In the genomic region with DNA sequence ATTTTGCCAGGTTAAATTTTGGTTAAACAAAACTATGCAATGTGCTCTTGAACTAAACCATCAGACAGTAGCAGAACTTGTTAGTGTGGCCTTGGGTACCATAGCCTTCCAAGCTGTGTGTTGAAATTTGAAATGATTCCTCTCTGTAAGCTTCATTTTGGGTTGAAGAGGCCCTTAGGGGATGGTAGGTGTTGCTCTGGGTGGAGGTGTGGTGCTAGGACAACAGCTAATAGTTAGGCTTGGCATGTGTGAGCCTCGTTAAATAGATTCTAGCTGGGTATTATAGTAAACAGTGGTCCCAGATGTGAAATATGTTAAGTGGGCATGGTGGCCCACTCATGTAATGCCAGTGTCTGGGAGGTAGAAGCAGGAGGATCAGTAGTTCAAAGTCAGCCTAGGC, we compare ENCODE assay signal across 8 mouse cellular contexts. TPM values are rescaled to one million over a fixed set of nuclear protein-coding genes. Genes with fewer than 3 reads are reported as not detected.
DNase-seq lines count a peak whose midpoint lies in the region; ATAC-seq and TF ChIP-seq lines count a peak whose summit lies in the region.
"Had no signal": no experiment of that assay in that cellular context is flagged by ENCODE, and none has a peak within 500 bp of the region (broad histone marks: within the 10 kb centered on the region; RNA-seq: fewer than 3 reads in every experiment).

No protein-coding gene starts in this region.

- H3K27ac ChIP-seq in lung, embryonic 15.5 days: no peak overlapping the region; the same call in 1 of the 2 replicates
- peak overlapping the region; percentile 75; the same call in 1 of the 2 replicates for H3K27ac ChIP-seq in embryonic fibroblast, embryonic 13.5 days (ENCODE audit: insufficient read depth, low read length)
- peak overlapping the region; percentile 93 for H3K27ac ChIP-seq in limb, embryonic 10.5 days
- H3K27ac ChIP-seq in stomach, embryonic 14.5 days (ENCODE audit: low read length): no peak overlapping the region

- no peak for TF ChIP-seq POLR2A in embryonic fibroblast, embryonic 13.5 days (IDR thresholded peaks at IDR 0.05; ENCODE audit: low read depth, low read length)

- ATAC-seq in lung, embryonic 15.5 days (ENCODE audit: borderline replicate concordance, extremely low read depth, low FRiP score, low TSS enrichment): no peak
- ATAC-seq in stomach, embryonic 14.5 days (ENCODE audit: insufficient number of reproducible peaks, insufficient read depth, low FRiP score, low read depth): no peak

- WGBS in lung, embryonic 15.5 days: 23% methylated on average over 1 of the region's 1 CpGs
- 46% methylated on average over 1 of the region's 1 CpGs for WGBS in limb, embryonic 10.5 days
- 27% methylated on average over 1 of the region's 1 CpGs for WGBS in stomach, embryonic 14.5 days

- no peaks in the 10 kb centered on the region for H3K27me3 ChIP-seq in lung, embryonic 15.5 days
- H3K27me3 ChIP-seq in limb, embryonic 10.5 days (ENCODE audit: low read depth, poor library complexity, severe bottlenecking): no peaks in the 10 kb centered on the region
- H3K27me3 ChIP-seq in stomach, embryonic 14.5 days (ENCODE audit: control insufficient read depth, insufficient read depth, low read length): no peaks in the 10 kb centered on the region

- no peaks in the 10 kb centered on the region for H3K9me3 ChIP-seq in lung, embryonic 15.5 days
- no peaks in the 10 kb centered on the region for H3K9me3 ChIP-seq in limb, embryonic 10.5 days (replicated peaks)
- no peaks in the 10 kb centered on the region for H3K9me3 ChIP-seq in stomach, embryonic 14.5 days (ENCODE audit: control insufficient read depth, low read depth, low read length)

- peak overlapping the region; percentile 81 for H3K4me2 ChIP-seq in lung, embryonic 15.5 days
- peak overlapping the region; percentile 93 for H3K4me2 ChIP-seq in stomach, embryonic 14.5 days (replicated peaks; ENCODE audit: low read depth, low read length)

- no peak for DNase-seq in lung, adult 18-20 months
- DNase-seq in limb, embryonic 10.5 days (ENCODE audit: low spot score): no peak
- no peak for DNase-seq in left cerebral cortex, postnatal 10 days (ENCODE audit: extremely low spot score in 1 of 2, low spot score in 2 of 2)
- DNase-seq in retina, postnatal 1 day: no peak
- DNase-seq: lung, postnatal 10 days had no signal

- peaks cover 41% of the 10 kb centered on the region for H3K36me3 ChIP-seq in lung, embryonic 15.5 days
- peaks cover 49% of the 10 kb centered on the region for H3K36me3 ChIP-seq in limb, embryonic 10.5 days
- H3K36me3 ChIP-seq in stomach, embryonic 14.5 days (ENCODE audit: control insufficient read depth, insufficient read depth, low read length): peaks cover 47% of the 10 kb centered on the region

- H3K4me1 ChIP-seq in lung, embryonic 15.5 days: peaks cover 29% of the 10 kb centered on the region
- peaks cover 14% of the 10 kb centered on the region for H3K4me1 ChIP-seq in embryonic fibroblast, embryonic 13.5 days (ENCODE audit: control insufficient read depth, insufficient read depth, low read length)
- peaks cover 9% of the 10 kb centered on the region for H3K4me1 ChIP-seq in limb, embryonic 10.5 days
- H3K4me1 ChIP-seq in stomach, embryonic 14.5 days (ENCODE audit: control insufficient read depth, insufficient read depth, low read length): peaks cover 9% of the 10 kb centered on the region; the same call in 1 of the 2 replicates

- no peak for TF ChIP-seq CTCF in embryonic fibroblast, embryonic 13.5 days (IDR thresholded peaks at IDR 0.05; ENCODE audit: borderline replicate concordance, insufficient read depth, low read length)

- H3K4me3 ChIP-seq in lung, embryonic 15.5 days: peak overlapping the region; percentile 77
- peak overlapping the region; percentile 94 for H3K4me3 ChIP-seq in embryonic fibroblast, embryonic 13.5 days (ENCODE audit: insufficient read depth, low read length)
- H3K4me3 ChIP-seq in limb, embryonic 10.5 days: peak overlapping the region; percentile 82
- peak overlapping the region; percentile 80 for H3K4me3 ChIP-seq in stomach, embryonic 14.5 days (ENCODE audit: low read depth, low read length)

- intact Hi-C loops in left cerebral cortex, postnatal 10 days (cut with DNase I): no loop called here

- H3K9ac ChIP-seq in lung, embryonic 15.5 days: peak overlapping the region; percentile 79
- peak overlapping the region; percentile 82 for H3K9ac ChIP-seq in stomach, embryonic 14.5 days (replicated peaks; ENCODE audit: low read depth, low read length)

RNA-seq across cellular contexts. Expression of a gene that starts 1.1 kb away (rescaled TPM):
- 687 and 756 TPM in 2 replicates for polyA plus RNA-seq in lung, embryonic 15.5 days (2015; fragmentation: Nextera tagmentation; extraction: Ambion mirVana)
- 978 and 1,034 TPM in 2 replicates for polyA plus RNA-seq in embryonic fibroblast, embryonic 13.5 days (2011; ENCODE audit: insufficient read length, low read depth, missing spikeins)
- polyA plus RNA-seq in limb, embryonic 10.5 days (2016; fragmentation: Nextera tagmentation; extraction: Ambion mirVana): 711 and 800 TPM in 2 replicates
- 885 and 926 TPM in 2 replicates for polyA plus RNA-seq in stomach, embryonic 14.5 days (2014; fragmentation: Nextera tagmentation; extraction: Ambion mirVana)
- total RNA-seq in left cerebral cortex, postnatal 10 days (2021): 100 to 1,000 TPM; 397 to 401 TPM

RNA-seq across cellular contexts. Expression of a gene that starts 6.5 kb away (rescaled TPM):
- polyA plus RNA-seq in lung, embryonic 15.5 days (2015; fragmentation: Nextera tagmentation; extraction: Ambion mirVana): 17.9 and 18.2 TPM in 2 replicates
- 15.5 and 15.9 TPM in 2 replicates for polyA plus RNA-seq in embryonic fibroblast, embryonic 13.5 days (2011; ENCODE audit: insufficient read length, low read depth, missing spikeins)
- polyA plus RNA-seq in limb, embryonic 10.5 days (2016; fragmentation: Nextera tagmentation; extraction: Ambion mirVana): 16.0 and 19.2 TPM in 2 replicates
- 20.9 and 22.3 TPM in 2 replicates for polyA plus RNA-seq in stomach, embryonic 14.5 days (2014; fragmentation: Nextera tagmentation; extraction: Ambion mirVana)
- 10 to 100 TPM; 30.5 to 31.6 TPM for total RNA-seq in left cerebral cortex, postnatal 10 days (2021)

RNA-seq across cellular contexts. Expression of a gene that starts 32.6 kb away (rescaled TPM):
- polyA plus RNA-seq in lung, embryonic 15.5 days (2015; fragmentation: Nextera tagmentation; extraction: Ambion mirVana): 9.7 and 10.7 TPM in 2 replicates
- polyA plus RNA-seq in embryonic fibroblast, embryonic 13.5 days (2011; ENCODE audit: insufficient read length, low read depth, missing spikeins): 4.3 and 6.7 TPM in 2 replicates
- polyA plus RNA-seq in limb, embryonic 10.5 days (2016; fragmentation: Nextera tagmentation; extraction: Ambion mirVana): 14.2 and 15.6 TPM in 2 replicates
- 12.6 and 12.7 TPM in 2 replicates for polyA plus RNA-seq in stomach, embryonic 14.5 days (2014; fragmentation: Nextera tagmentation; extraction: Ambion mirVana)
- total RNA-seq in left cerebral cortex, postnatal 10 days (2021): 10 to 100 TPM in 1 of 2 experiments, 1 to 10 TPM in 1; 8.0 to 10.7 TPM

Comparison
In these comparisons a context has a peak if more than half of its experiments do, and no peak if none do; other contexts are left out.
1. H3K27ac ChIP-seq: peak in embryonic fibroblast, embryonic 13.5 days (single experiment) and limb, embryonic 10.5 days (single experiment); none in lung, embryonic 15.5 days (single experiment) and stomach, embryonic 14.5 days (single experiment).
2. Peak in every context shown above with its lines, with median percentiles within 50 percentile points of each other: H3K4me3 ChIP-seq.